Mouse (Mus musculus): ENCODE results near the gene Card9. TPM values are rescaled to one million over a fixed set of nuclear protein-coding genes. Genes with fewer than 3 reads are reported as not detected.

The Card9 gene
- polyA plus RNA-seq, 1 experiment from 2014 or later: 1.2 TPM

DNA sequence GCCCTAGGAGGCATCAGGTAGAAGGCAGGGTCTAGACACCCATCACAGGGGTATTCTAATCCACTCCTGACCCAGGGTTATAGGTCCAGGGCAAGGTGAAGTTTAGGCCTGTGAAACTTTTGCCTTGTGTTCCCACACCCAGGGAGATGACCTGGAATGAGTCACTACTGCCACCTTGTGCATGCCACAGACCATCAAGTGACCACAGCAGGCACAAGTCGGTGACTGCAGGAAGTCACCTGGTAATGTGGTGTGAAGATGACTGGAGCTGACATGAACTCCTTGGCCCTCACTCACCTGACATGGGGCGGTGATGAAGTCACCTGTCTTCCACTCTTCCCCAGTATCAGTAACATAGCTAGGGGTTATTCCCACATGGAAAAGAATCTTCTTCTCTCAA, 47.9 kb downstream of the Card9 start:
- Histone ChIP-seq H3K4me2 (no peak overlapping the region), H3K36me3 (no peaks in the 10 kb centered on the region), H3K9me3 (replicated peaks) (no peaks in the 10 kb centered on the region), H3K4me1 (peaks cover 26% of the 10 kb centered on the region), H3K4me3 (no peak overlapping the region), H3K27ac (no peak overlapping the region), H3K9ac (no peak overlapping the region), H3K27me3 (replicated peaks) (peaks cover 35% of the 10 kb centered on the region)
- ATAC-seq: no peak
- WGBS (ENCODE audit: insufficient replicate concordance): 38% methylated on average over 2 of the region's 2 CpGs

DNA sequence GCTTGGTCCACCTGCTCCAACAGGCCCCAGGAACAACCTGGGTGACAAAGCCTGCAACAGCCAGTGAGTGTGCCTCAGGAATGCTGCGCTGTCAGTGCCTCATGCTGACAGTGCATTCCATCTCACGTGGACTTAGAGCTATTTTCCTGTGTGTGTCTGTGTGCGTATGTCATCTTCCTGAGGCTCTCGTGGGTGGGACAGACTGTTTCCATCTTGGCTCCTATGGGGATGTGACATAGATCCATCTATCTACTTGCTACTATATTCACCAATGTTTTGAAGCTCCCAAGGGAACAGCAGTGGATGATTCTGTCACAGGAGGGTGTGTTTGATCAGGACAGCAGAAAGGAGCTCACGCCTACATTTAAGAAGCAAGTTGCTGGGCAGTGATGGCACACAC, 48.8 kb downstream of the Card9 start:
- WGBS (ENCODE audit: insufficient replicate concordance): 54% methylated on average over 5 of the region's 5 CpGs
- Histone ChIP-seq H3K4me1 (peaks cover 26% of the 10 kb centered on the region), H3K27me3 (replicated peaks) (peaks cover 26% of the 10 kb centered on the region)

DNA sequence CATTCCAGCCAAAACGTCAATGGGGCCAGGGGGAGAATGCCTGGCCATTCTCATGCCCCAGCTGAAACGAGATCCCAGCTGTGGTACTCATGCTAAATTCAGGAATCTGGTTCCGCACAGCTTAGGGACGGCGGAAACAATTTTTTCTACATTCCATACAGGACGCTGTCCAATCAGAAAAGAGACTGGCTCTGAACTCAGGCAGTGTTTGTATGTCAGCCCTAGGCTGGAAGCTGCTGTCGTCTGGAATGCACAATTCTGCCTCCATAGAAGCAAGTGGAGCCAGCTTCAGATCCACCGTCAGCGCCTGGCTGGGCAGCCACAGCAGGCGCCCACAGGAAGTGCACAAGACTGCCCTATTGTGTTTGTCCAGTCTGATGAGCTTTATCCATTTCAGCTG, 51.0 kb downstream of the Card9 start:
- 0 out of 2 replicates have a peak overlapping the region, but pooled peaks have one; percentile 25 for H3K27ac ChIP-seq
- ATAC-seq: no peak

More for the DNA sequence above, 48.8 kb downstream of the Card9 start:
- Histone ChIP-seq H3K9ac (no peak overlapping the region), H3K4me3 (no peak overlapping the region), H3K27ac (no peak overlapping the region), H3K36me3 (no peaks in the 10 kb centered on the region), H3K9me3 (replicated peaks) (no peaks in the 10 kb centered on the region), H3K4me2 (no peak overlapping the region)
- ATAC-seq: no peak

DNA sequence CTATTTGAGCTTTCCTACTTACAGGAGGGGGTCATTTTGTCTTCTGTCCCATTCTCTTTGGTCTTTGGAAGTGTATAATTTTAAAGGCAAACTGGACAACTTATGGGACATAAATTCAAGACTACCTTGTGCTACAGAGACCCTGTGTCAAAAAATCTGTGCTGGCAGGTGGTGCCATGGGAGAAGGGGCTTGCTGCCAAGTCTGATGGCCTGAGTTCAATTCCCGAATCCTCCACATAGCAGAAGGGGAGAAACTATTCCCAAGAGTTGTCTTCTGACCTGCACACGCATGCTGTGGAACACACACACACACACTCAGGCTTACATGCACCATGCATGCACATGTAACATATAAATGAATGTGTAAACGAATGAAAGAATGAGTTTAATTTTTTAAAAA, 54.0 kb downstream of the Card9 start:
- Histone ChIP-seq H3K27ac (no peak overlapping the region), H3K36me3 (no peaks in the 10 kb centered on the region), H3K27me3 (replicated peaks) (0 out of 2 replicates have a peak, but pooled peaks cover 3% of the 10 kb centered on the region), H3K4me2 (no peak overlapping the region), H3K4me3 (no peak overlapping the region), H3K4me1 (no peaks in the 10 kb centered on the region), H3K9ac (no peak overlapping the region), H3K9me3 (replicated peaks) (no peaks in the 10 kb centered on the region)
- WGBS (ENCODE audit: insufficient replicate concordance): 66% methylated on average over 3 of the region's 3 CpGs
- ATAC-seq: no peak

More for the DNA sequence above, 51.0 kb downstream of the Card9 start:
- Histone ChIP-seq H3K27me3 (replicated peaks) (peaks cover 4% of the 10 kb centered on the region; the same call in 1 of the 2 replicates), H3K4me3 (no peak overlapping the region), H3K9ac (no peak overlapping the region), H3K4me2 (no peak overlapping the region), H3K9me3 (replicated peaks) (no peaks in the 10 kb centered on the region), H3K4me1 (peaks cover 4% of the 10 kb centered on the region), H3K36me3 (no peaks in the 10 kb centered on the region)
- 47% methylated on average over 10 of the region's 10 CpGs for WGBS (ENCODE audit: insufficient replicate concordance)

DNA sequence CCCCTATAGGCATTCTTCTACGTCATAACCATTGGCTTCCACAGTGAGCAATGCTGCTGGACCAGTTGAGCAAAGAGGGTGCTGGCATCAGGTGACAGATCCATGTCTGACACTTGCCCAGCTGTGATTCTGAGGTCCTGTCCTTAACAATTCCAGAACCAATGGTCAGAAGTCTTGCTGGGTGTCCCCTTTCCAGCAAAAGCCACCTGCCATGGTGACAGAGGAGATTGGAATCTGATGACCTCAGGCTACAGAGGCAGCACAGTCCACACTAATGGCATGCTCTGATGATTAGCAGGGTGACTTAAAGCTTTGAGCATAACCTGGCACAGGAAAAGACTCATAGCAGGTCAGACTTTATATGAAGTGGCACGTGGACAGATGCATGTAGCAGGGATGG, 55.2 kb downstream of the Card9 start:
- no peaks in the 10 kb centered on the region for H3K9me3 ChIP-seq (replicated peaks)
- H3K4me1 ChIP-seq: no peaks in the 10 kb centered on the region
- H3K27me3 ChIP-seq (replicated peaks): 0 out of 2 replicates have a peak, but pooled peaks cover under 1% of the 10 kb centered on the region
- no peak overlapping the region for H3K9ac ChIP-seq
- no peak overlapping the region for H3K4me2 ChIP-seq
- H3K27ac ChIP-seq: no peak overlapping the region
- H3K4me3 ChIP-seq: no peak overlapping the region
- ATAC-seq: no peak
- H3K36me3 ChIP-seq: no peaks in the 10 kb centered on the region
- 55% methylated on average over 2 of the region's 2 CpGs for WGBS (ENCODE audit: insufficient replicate concordance)

DNA sequence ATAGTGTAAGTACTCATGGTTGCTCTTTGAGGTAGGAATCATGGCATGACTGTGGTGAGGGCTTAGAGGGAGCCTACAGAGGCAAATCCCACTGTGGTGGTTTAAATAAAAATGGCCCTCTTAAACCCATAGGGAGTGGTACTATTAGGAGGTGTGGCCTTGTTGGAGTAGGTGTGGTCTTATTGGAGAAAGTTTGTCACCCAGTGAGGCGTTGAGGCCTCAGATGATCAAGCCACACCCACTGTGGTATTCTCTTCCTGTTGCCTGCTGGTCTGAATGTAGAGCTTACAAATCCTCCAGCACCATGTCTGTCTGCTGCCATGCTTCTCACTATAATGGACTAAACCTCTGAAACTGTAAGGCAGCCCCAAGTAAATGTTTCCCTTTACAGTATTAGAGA, 56.0 kb downstream of the Card9 start:
- peaks cover 9% of the 10 kb centered on the region for H3K27me3 ChIP-seq (replicated peaks)
- H3K27ac ChIP-seq: no peak overlapping the region
- ATAC-seq: no peak
- H3K4me1 ChIP-seq: no peaks in the 10 kb centered on the region
- WGBS (ENCODE audit: insufficient replicate concordance): 48% methylated on average over 1 of the region's 1 CpGs
- H3K36me3 ChIP-seq: no peaks in the 10 kb centered on the region
- H3K4me3 ChIP-seq: no peak overlapping the region
- no peak overlapping the region for H3K4me2 ChIP-seq
- no peaks in the 10 kb centered on the region for H3K9me3 ChIP-seq (replicated peaks)
- H3K9ac ChIP-seq: no peak overlapping the region

Other genes with a start within 250 kb of the Card9 start
- 3.0 and 3.2 TPM in 2 replicates for gene Nacc2, start 237.7 kb downstream of the Card9 start, polyA plus RNA-seq (2016; fragmentation: Nextera tagmentation; extraction: Ambion mirVana)
- gene Lhx3, start 152.6 kb downstream of the Card9 start, polyA plus RNA-seq (2016; fragmentation: Nextera tagmentation; extraction: Ambion mirVana): 0.22 TPM in 1 of 2 replicates, not detected in the other
- 11.6 and 11.7 TPM in 2 replicates for gene Qsox2, start 123.4 kb downstream of the Card9 start, polyA plus RNA-seq (2016; fragmentation: Nextera tagmentation; extraction: Ambion mirVana)
- gene Ccdc187, start 66.4 kb downstream of the Card9 start, polyA plus RNA-seq (2016; fragmentation: Nextera tagmentation; extraction: Ambion mirVana): 0.01 and 0.02 TPM in 2 replicates
- 8.1 and 8.6 TPM in 2 replicates for gene Gpsm1, start 45.4 kb downstream of the Card9 start, polyA plus RNA-seq (2016; fragmentation: Nextera tagmentation; extraction: Ambion mirVana)
- 16.1 and 17.0 TPM in 2 replicates for gene Dnlz, start 8.8 kb downstream of the Card9 start, polyA plus RNA-seq (2016; fragmentation: Nextera tagmentation; extraction: Ambion mirVana)
- gene Snapc4, start 19.7 kb upstream of the Card9 start, polyA plus RNA-seq (2016; fragmentation: Nextera tagmentation; extraction: Ambion mirVana): 20.6 and 24.7 TPM in 2 replicates
- gene Entr1, start 28.4 kb upstream of the Card9 start, polyA plus RNA-seq (2016; fragmentation: Nextera tagmentation; extraction: Ambion mirVana): 74.9 and 76.2 TPM in 2 replicates
- gene Pmpca, start 28.4 kb upstream of the Card9 start, polyA plus RNA-seq (2016; fragmentation: Nextera tagmentation; extraction: Ambion mirVana): 108 and 110 TPM in 2 replicates
- gene Inpp5e, start 48.3 kb upstream of the Card9 start, polyA plus RNA-seq (2016; fragmentation: Nextera tagmentation; extraction: Ambion mirVana): 10.1 and 12.3 TPM in 2 replicates
- gene Sec16a, start 84.3 kb upstream of the Card9 start, polyA plus RNA-seq (2016; fragmentation: Nextera tagmentation; extraction: Ambion mirVana): 13.0 and 14.4 TPM in 2 replicates
- gene Notch1, start 155.7 kb upstream of the Card9 start, polyA plus RNA-seq (2016; fragmentation: Nextera tagmentation; extraction: Ambion mirVana): 4.1 and 4.4 TPM in 2 replicates
- gene Egfl7, start 219.1 kb upstream of the Card9 start, polyA plus RNA-seq (2016; fragmentation: Nextera tagmentation; extraction: Ambion mirVana): 106 and 120 TPM in 2 replicates
- gene Gm20532, start 225.7 kb upstream of the Card9 start, polyA plus RNA-seq (2016; fragmentation: Nextera tagmentation; extraction: Ambion mirVana): not detected in 2 replicates
- gene Agpat2, start 243.5 kb upstream of the Card9 start, polyA plus RNA-seq (2016; fragmentation: Nextera tagmentation; extraction: Ambion mirVana): 26.7 and 28.7 TPM in 2 replicates

Measured in liver, embryonic 12.5 days (tissue).